Mouse (Mus musculus): Measurements from ENCODE around the gene Ugt1a6a. TPM values are rescaled to one million over a fixed set of nuclear protein-coding genes. Genes with fewer than 3 reads are reported as not detected.

Gene Ugt1a6a
- total and polyA plus RNA-seq, 2 experiments, result 55.4 to 106 TPM

GRCm38 (mm10) chr1:88245881-88246280 is 111.3 kb downstream of the Ugt1a6a start:
- Histone ChIP-seq H3K4me1 (ENCODE audit: control insufficient read depth, insufficient read depth, low read length) (no peaks in the 10 kb centered on the region), H3K79me2 (ENCODE audit: control insufficient read depth, insufficient read depth, low read length) (no peaks in the 10 kb centered on the region), H3K27me3 (ENCODE audit: control insufficient read depth, insufficient read depth, low read length) (no peaks in the 10 kb centered on the region), H3K4me3 (ENCODE audit: insufficient read depth, low read depth, low read length) (no peak overlapping the region), H3K36me3 (ENCODE audit: control insufficient read depth, insufficient read depth, low read length) (no peaks in the 10 kb centered on the region), H3K9ac (ENCODE audit: low read depth, low read length) (no peak overlapping the region), H3K27ac (replicated peaks; ENCODE audit: insufficient read depth, low read depth, low read length) (no peak overlapping the region)
- no peak for DNase-seq (ENCODE audit: extremely low read depth, low read depth, low spot score)
- no peak for TF ChIP-seq POLR2A (IDR thresholded peaks at IDR 0.05; ENCODE audit: extremely low read depth, insufficient read depth, low read length)
- TF ChIP-seq CTCF (IDR thresholded peaks at IDR 0.05; ENCODE audit: low read depth, low read length), result no peak
- WGBS, result 81% methylated on average over 6 of the region's 6 CpGs

GRCm38 (mm10) chr1:88246386-88246785 is 111.8 kb downstream of the Ugt1a6a start:
- TF ChIP-seq CTCF (IDR thresholded peaks at IDR 0.05; ENCODE audit: low read depth, low read length) (no peak), POLR2A (IDR thresholded peaks at IDR 0.05; ENCODE audit: extremely low read depth, insufficient read depth, low read length) (no peak)
- Histone ChIP-seq H3K4me1 (ENCODE audit: control insufficient read depth, insufficient read depth, low read length) (no peaks in the 10 kb centered on the region), H3K9ac (ENCODE audit: low read depth, low read length) (no peak overlapping the region), H3K4me3 (ENCODE audit: insufficient read depth, low read depth, low read length) (no peak overlapping the region), H3K79me2 (ENCODE audit: control insufficient read depth, insufficient read depth, low read length) (no peaks in the 10 kb centered on the region), H3K27ac (replicated peaks; ENCODE audit: insufficient read depth, low read depth, low read length) (no peak overlapping the region), H3K36me3 (ENCODE audit: control insufficient read depth, insufficient read depth, low read length) (no peaks in the 10 kb centered on the region), H3K27me3 (ENCODE audit: control insufficient read depth, insufficient read depth, low read length) (no peaks in the 10 kb centered on the region)
- WGBS, result 46% methylated on average over 6 of the region's 6 CpGs
- peak; percentile 77 for DNase-seq (ENCODE audit: extremely low read depth, low read depth, low spot score)

- Histone ChIP-seq H3K27ac (replicated peaks; ENCODE audit: insufficient read depth, low read depth, low read length) (no peak overlapping the region), H3K4me1 (ENCODE audit: control insufficient read depth, insufficient read depth, low read length) (peaks cover 1% of the 10 kb centered on the region; the same call in 1 of the 2 replicates), H3K9ac (ENCODE audit: low read depth, low read length) (no peak overlapping the region), H3K27me3 (ENCODE audit: control insufficient read depth, insufficient read depth, low read length) (no peaks in the 10 kb centered on the region), H3K36me3 (ENCODE audit: control insufficient read depth, insufficient read depth, low read length) (no peaks in the 10 kb centered on the region), H3K79me2 (ENCODE audit: control insufficient read depth, insufficient read depth, low read length) (no peaks in the 10 kb centered on the region), H3K4me3 (ENCODE audit: insufficient read depth, low read depth, low read length) (no peak overlapping the region)
- no peak for TF ChIP-seq CTCF (IDR thresholded peaks at IDR 0.05; ENCODE audit: low read depth, low read length)
- TF ChIP-seq POLR2A (IDR thresholded peaks at IDR 0.05; ENCODE audit: extremely low read depth, insufficient read depth, low read length), result no peak
- 47% methylated on average over 2 of the region's 2 CpGs for WGBS
- DNase-seq (ENCODE audit: extremely low read depth, low read depth, low spot score), result no peak
Measured at GRCm38 (mm10) chr1:88247660-88248059, 113.1 kb downstream of the Ugt1a6a start.

GRCm38 (mm10) chr1:88248658-88249057 is 114.0 kb downstream of the Ugt1a6a start:
- no peak overlapping the region for H3K4me3 ChIP-seq (ENCODE audit: insufficient read depth, low read depth, low read length)
- H3K36me3 ChIP-seq (ENCODE audit: control insufficient read depth, insufficient read depth, low read length), result no peaks in the 10 kb centered on the region
- H3K27ac ChIP-seq (replicated peaks; ENCODE audit: insufficient read depth, low read depth, low read length), result no peak overlapping the region
- no peak overlapping the region for H3K9ac ChIP-seq (ENCODE audit: low read depth, low read length)
- H3K27me3 ChIP-seq (ENCODE audit: control insufficient read depth, insufficient read depth, low read length), result no peaks in the 10 kb centered on the region
- no peak for DNase-seq (ENCODE audit: extremely low read depth, low read depth, low spot score)
- H3K4me1 ChIP-seq (ENCODE audit: control insufficient read depth, insufficient read depth, low read length), result peaks cover 11% of the 10 kb centered on the region
- no peak for TF ChIP-seq CTCF (IDR thresholded peaks at IDR 0.05; ENCODE audit: low read depth, low read length)
- no peak for TF ChIP-seq POLR2A (IDR thresholded peaks at IDR 0.05; ENCODE audit: extremely low read depth, insufficient read depth, low read length)
- no peaks in the 10 kb centered on the region for H3K79me2 ChIP-seq (ENCODE audit: control insufficient read depth, insufficient read depth, low read length)
- WGBS, result 70% methylated on average over 4 of the region's 4 CpGs

- no peak for TF ChIP-seq POLR2A (IDR thresholded peaks at IDR 0.05; ENCODE audit: extremely low read depth, insufficient read depth, low read length)
- Histone ChIP-seq H3K4me1 (ENCODE audit: control insufficient read depth, insufficient read depth, low read length) (peaks cover 11% of the 10 kb centered on the region), H3K4me3 (ENCODE audit: insufficient read depth, low read depth, low read length) (no peak overlapping the region), H3K27me3 (ENCODE audit: control insufficient read depth, insufficient read depth, low read length) (no peaks in the 10 kb centered on the region), H3K79me2 (ENCODE audit: control insufficient read depth, insufficient read depth, low read length) (no peaks in the 10 kb centered on the region), H3K27ac (replicated peaks; ENCODE audit: insufficient read depth, low read depth, low read length) (no peak overlapping the region), H3K36me3 (ENCODE audit: control insufficient read depth, insufficient read depth, low read length) (no peaks in the 10 kb centered on the region), H3K9ac (ENCODE audit: low read depth, low read length) (no peak overlapping the region)
- no peak for DNase-seq (ENCODE audit: extremely low read depth, low read depth, low spot score)
- WGBS, result 81% methylated on average over 7 of the region's 7 CpGs
Measured at GRCm38 (mm10) chr1:88249596-88249995, 115.0 kb downstream of the Ugt1a6a start.

- Histone ChIP-seq H3K9ac (ENCODE audit: low read depth, low read length) (no peak overlapping the region), H3K27ac (replicated peaks; ENCODE audit: insufficient read depth, low read depth, low read length) (no peak overlapping the region), H3K4me3 (ENCODE audit: insufficient read depth, low read depth, low read length) (no peak overlapping the region), H3K36me3 (ENCODE audit: control insufficient read depth, insufficient read depth, low read length) (no peaks in the 10 kb centered on the region), H3K4me1 (ENCODE audit: control insufficient read depth, insufficient read depth, low read length) (peaks cover 11% of the 10 kb centered on the region), H3K27me3 (ENCODE audit: control insufficient read depth, insufficient read depth, low read length) (no peaks in the 10 kb centered on the region), H3K79me2 (ENCODE audit: control insufficient read depth, insufficient read depth, low read length) (no peaks in the 10 kb centered on the region)
- no peak for TF ChIP-seq POLR2A (IDR thresholded peaks at IDR 0.05; ENCODE audit: extremely low read depth, insufficient read depth, low read length)
- TF ChIP-seq CTCF (IDR thresholded peaks at IDR 0.05; ENCODE audit: low read depth, low read length), result no peak
- no peak for DNase-seq (ENCODE audit: extremely low read depth, low read depth, low spot score)
- WGBS, result 85% methylated on average over 5 of the region's 5 CpGs
Measured at GRCm38 (mm10) chr1:88250023-88250422, 115.4 kb downstream of the Ugt1a6a start.
